Mouse (Mus musculus) neural tube, embryonic 12.5 days (tissue): Measurements from ENCODE around the gene Cadm4. TPM values are rescaled to one million over a fixed set of nuclear protein-coding genes. Genes with fewer than 3 reads are reported as not detected.
A peak's percentile ranks its signal among the peaks of the same experiment; 100 is the strongest.

Source experiments
- ATAC-seq: fragments of 200-750 bp; cut with Nextera tagmentation; 2 replicates; pipeline ENCODE4 v1.8.0; 2017; ENCODE audit warnings: low read depth, mild to moderate bottlenecking, moderate TSS enrichment, moderate library complexity; ENCODE audit not compliant: low FRiP score
- H3K27ac ChIP-seq: fragments of 300-500 bp; sonication (generic); 2 replicates; pipeline ENCODE4 v1.5.1; 2016
- H3K27me3 ChIP-seq: fragments of 300-500 bp; sonication (generic); replicated peaks from 2 replicates; pipeline ENCODE4 v1.6.1; 2016; ENCODE audit warnings: mild to moderate bottlenecking
- H3K36me3 ChIP-seq: fragments of 300-500 bp; sonication (generic); 2 replicates; pipeline ENCODE4 v1.6.1; 2016; ENCODE audit warnings: mild to moderate bottlenecking
- H3K4me1 ChIP-seq: fragments of 300-500 bp; sonication (generic); 2 replicates; pipeline ENCODE4 v1.6.1; 2016
- H3K4me2 ChIP-seq: fragments of 300-500 bp; sonication (generic); replicated peaks from 2 replicates; pipeline ENCODE4 v1.6.1; 2016; ENCODE audit warnings: mild to moderate bottlenecking
- H3K4me3 ChIP-seq: fragments of 300-500 bp; sonication (generic); 2 replicates; pipeline ENCODE4 v1.5.1; 2016
- H3K9ac ChIP-seq: fragments of 300-500 bp; sonication (generic); 2 replicates; pipeline ENCODE4 v1.6.1; 2016; ENCODE audit warnings: mild to moderate bottlenecking
- H3K9me3 ChIP-seq: fragments of 300-500 bp; sonication (generic); 2 replicates; pipeline ENCODE4 v1.6.1; 2016; ENCODE audit warnings: mild to moderate bottlenecking
- WGBS: fragments of 180-500 bp; shearing (Covaris S2); methylation state at CpG from one replicate; pipeline ENCODE4 v1.1.7; 2016; 5-methylcytosine and 5-hydroxymethylcytosine counted together
- polyA plus RNA-seq: library from polyadenylated mRNA; unstranded; fragments of >200 nt; fragmentation: Nextera tagmentation; extraction: Ambion mirVana; gene quantifications from 2 replicates; pipeline ENCODE4 v1.2.1, GENCODE M21; 2016

The Cadm4 gene
- 42.8 and 60.0 TPM in 2 replicates for polyA plus RNA-seq

DNA sequence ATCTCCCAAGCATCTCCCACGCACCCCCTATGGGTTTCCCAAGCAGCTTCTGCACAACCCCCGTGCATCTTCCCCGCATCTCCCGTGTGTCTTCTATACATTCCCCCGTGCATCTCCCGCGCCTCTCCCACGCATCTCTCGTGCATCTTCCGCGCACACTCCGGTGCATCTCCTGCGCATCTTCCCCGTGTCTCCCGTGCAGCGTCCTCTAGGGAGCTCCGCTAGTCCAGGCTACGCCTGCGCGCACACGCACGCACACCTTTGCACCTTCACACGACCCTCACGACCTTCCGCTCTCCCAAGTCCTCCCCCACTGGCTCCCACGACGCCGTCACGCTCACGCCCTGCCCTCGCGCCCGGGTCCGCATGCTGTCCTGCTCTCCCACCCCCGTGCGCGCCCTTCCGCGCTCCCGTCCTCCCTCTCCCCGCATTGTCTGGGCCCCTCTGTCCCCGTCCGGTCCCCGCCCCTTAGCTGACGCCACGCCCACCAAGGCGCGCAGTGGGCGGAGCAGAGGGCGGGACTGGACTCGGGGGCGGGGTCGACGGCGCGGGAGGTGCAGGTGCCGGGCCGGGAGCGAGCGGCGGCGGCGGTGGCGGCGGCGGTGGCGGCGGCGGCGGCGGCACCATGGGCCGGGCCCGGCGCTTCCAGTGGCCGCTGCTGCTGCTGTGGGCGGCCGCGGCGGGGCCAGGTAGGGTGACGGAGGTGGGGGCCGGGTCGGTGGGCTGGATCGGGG is at the start of gene Cadm4:
Gene Cadm4, plus strand, starts transcription at position 550 of the 734 bp plus-strand sequence.
- Histone ChIP-seq H3K4me2 (peak within 1 kb of the TSS; percentile 91), H3K36me3 (no peaks in the 10 kb centered on the region), H3K9ac (peak within 1 kb of the TSS; percentile 96), H3K9me3 (no peaks in the 10 kb centered on the region), H3K4me1 (peaks cover 51% of the 10 kb centered on the region), H3K27ac (peak within 1 kb of the TSS; percentile 53; the same call in 1 of the 2 replicates), H3K4me3 (peak within 1 kb of the TSS; percentile 83), H3K27me3 (no peaks in the 10 kb centered on the region)
- 1% methylated on average over 80 of the region's 83 CpGs for WGBS
- peak; percentile 88 for ATAC-seq

GRCm38 (mm10) chr7:24435305-24435704 is 46.5 kb upstream of the Cadm4 start:
- Histone ChIP-seq H3K4me3 (no peak overlapping the region), H3K9me3 (peaks cover 12% of the 10 kb centered on the region; the same call in 1 of the 2 replicates), H3K27me3 (no peaks in the 10 kb centered on the region; the same call in 1 of the 2 replicates), H3K4me2 (no peak overlapping the region), H3K36me3 (no peaks in the 10 kb centered on the region), H3K9ac (no peak overlapping the region), H3K27ac (no peak overlapping the region), H3K4me1 (no peaks in the 10 kb centered on the region)
- ATAC-seq, result no peak
- WGBS, result 73% methylated on average over 5 of the region's 5 CpGs

DNA sequence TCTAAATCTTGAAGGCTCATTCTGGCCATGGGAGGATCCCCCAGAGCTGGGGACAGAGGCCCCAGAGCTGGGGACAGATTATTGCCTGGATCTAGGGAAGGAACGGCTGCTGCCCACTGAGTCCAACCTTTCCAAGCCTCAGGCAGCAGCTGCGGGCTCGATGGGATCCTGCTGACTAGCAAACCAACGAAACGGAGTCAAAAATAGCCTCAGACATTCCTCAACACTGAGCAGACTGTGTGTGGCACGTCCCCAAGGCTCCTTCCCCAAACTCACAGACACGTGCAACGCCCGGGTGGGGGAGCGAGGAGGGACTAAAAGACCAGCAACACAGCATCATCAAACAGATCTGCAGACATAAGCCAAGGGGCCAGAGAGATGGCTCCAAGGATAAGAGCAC is 43.8 kb upstream of the Cadm4 start:
- H3K4me1 ChIP-seq, result no peaks in the 10 kb centered on the region
- 82% methylated on average over 10 of the region's 10 CpGs for WGBS
- H3K9me3 ChIP-seq, result 0 out of 2 replicates have a peak, but pooled peaks cover 4% of the 10 kb centered on the region
- no peaks in the 10 kb centered on the region for H3K27me3 ChIP-seq
- no peak for ATAC-seq
- no peak overlapping the region for H3K9ac ChIP-seq
- H3K4me3 ChIP-seq, result no peak overlapping the region
- H3K27ac ChIP-seq, result no peak overlapping the region
- H3K36me3 ChIP-seq, result no peaks in the 10 kb centered on the region
- H3K4me2 ChIP-seq, result no peak overlapping the region

- Histone ChIP-seq H3K27me3 (no peaks in the 10 kb centered on the region), H3K27ac (no peak overlapping the region), H3K36me3 (no peaks in the 10 kb centered on the region), H3K4me3 (no peak overlapping the region), H3K4me1 (no peaks in the 10 kb centered on the region), H3K9me3 (no peaks in the 10 kb centered on the region), H3K9ac (no peak overlapping the region), H3K4me2 (no peak overlapping the region)
- ATAC-seq, result no peak
- WGBS, result 81% methylated on average over 6 of the region's 6 CpGs
These were observed 42.6 kb upstream of the Cadm4 start for GRCm38 (mm10) chr7:24439191-24439590.

DNA sequence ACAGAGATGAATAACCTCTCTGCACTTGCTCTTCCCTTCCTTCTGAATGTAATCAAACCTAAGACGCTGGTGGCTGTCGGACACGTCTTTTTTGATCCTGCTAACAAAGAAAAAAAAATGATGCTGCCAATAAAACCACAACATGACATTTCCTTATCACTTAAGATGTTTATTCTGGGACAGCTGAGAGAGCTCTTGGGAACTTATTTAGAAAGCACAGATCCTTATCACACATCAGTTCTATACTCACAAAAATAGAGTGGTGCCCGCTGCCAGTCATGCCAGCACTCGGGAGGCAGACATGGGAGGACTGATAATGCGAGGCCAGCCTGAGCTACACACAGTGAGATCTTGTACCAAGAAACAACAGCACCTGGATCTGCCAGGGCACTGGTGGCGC is 41.9 kb upstream of the Cadm4 start:
- Histone ChIP-seq H3K27me3 (no peaks in the 10 kb centered on the region), H3K4me1 (no peaks in the 10 kb centered on the region), H3K36me3 (no peaks in the 10 kb centered on the region), H3K4me2 (no peak overlapping the region), H3K4me3 (no peak overlapping the region), H3K9me3 (no peaks in the 10 kb centered on the region), H3K27ac (no peak overlapping the region), H3K9ac (no peak overlapping the region)
- no peak for ATAC-seq
- 78% methylated on average over 7 of the region's 7 CpGs for WGBS

DNA sequence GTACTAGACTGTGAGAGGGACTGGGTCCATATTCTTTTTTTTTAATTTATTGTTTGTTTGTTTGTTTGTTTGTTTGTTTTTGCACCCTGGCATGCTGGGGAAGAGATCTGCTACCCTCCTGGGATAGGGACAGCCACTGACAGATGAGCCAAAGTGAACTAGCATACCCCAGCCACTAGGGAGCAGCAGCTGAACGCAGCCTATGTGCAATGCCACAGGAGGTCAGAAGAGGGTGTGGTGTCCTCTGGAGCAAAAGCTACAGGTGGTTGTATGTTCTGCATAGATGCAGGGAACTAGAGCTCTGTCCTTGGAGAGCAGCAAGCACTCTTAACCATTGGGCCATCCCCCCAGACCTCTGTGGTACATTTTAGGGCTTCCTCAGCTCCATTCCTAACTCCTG is 40.0 kb upstream of the Cadm4 start:
- Histone ChIP-seq H3K36me3 (no peaks in the 10 kb centered on the region), H3K4me1 (no peaks in the 10 kb centered on the region), H3K4me2 (no peak overlapping the region), H3K27ac (no peak overlapping the region), H3K9me3 (peaks cover 3% of the 10 kb centered on the region; the same call in 1 of the 2 replicates), H3K9ac (no peak overlapping the region), H3K27me3 (no peaks in the 10 kb centered on the region), H3K4me3 (no peak overlapping the region)
- WGBS, result 13% methylated on average over 1 of the region's 1 CpGs
- ATAC-seq, result no peak

GRCm38 (mm10) chr7:24442313-24442712 is 39.5 kb upstream of the Cadm4 start:
- Histone ChIP-seq H3K9me3 (peaks cover 3% of the 10 kb centered on the region; the same call in 1 of the 2 replicates), H3K36me3 (no peaks in the 10 kb centered on the region), H3K4me3 (no peak overlapping the region), H3K27me3 (no peaks in the 10 kb centered on the region), H3K4me1 (no peaks in the 10 kb centered on the region), H3K27ac (no peak overlapping the region), H3K9ac (no peak overlapping the region), H3K4me2 (no peak overlapping the region)
- WGBS, result 83% methylated on average over 8 of the region's 8 CpGs
- no peak for ATAC-seq

- no peak overlapping the region for H3K27ac ChIP-seq
- no peak overlapping the region for H3K4me2 ChIP-seq
- no peak overlapping the region for H3K4me3 ChIP-seq
- no peak overlapping the region for H3K9ac ChIP-seq
- ATAC-seq, result no peak
- peaks cover 3% of the 10 kb centered on the region; the same call in 1 of the 2 replicates for H3K9me3 ChIP-seq
- no peaks in the 10 kb centered on the region for H3K27me3 ChIP-seq
- no peaks in the 10 kb centered on the region for H3K4me1 ChIP-seq
- WGBS, result 91% methylated on average over 9 of the region's 9 CpGs
- no peaks in the 10 kb centered on the region for H3K36me3 ChIP-seq
These were observed 36.4 kb upstream of the Cadm4 start for GRCm38 (mm10) chr7:24445266-24445926.

- Histone ChIP-seq H3K4me1 (no peaks in the 10 kb centered on the region), H3K4me3 (no peak overlapping the region), H3K4me2 (no peak overlapping the region), H3K27ac (no peak overlapping the region), H3K36me3 (no peaks in the 10 kb centered on the region), H3K9me3 (peaks cover 3% of the 10 kb centered on the region; the same call in 1 of the 2 replicates), H3K9ac (no peak overlapping the region), H3K27me3 (no peaks in the 10 kb centered on the region)
- no peak for ATAC-seq
- 74% methylated on average over 7 of the region's 7 CpGs for WGBS
These were observed 35.0 kb upstream of the Cadm4 start for GRCm38 (mm10) chr7:24446697-24447340.

DNA sequence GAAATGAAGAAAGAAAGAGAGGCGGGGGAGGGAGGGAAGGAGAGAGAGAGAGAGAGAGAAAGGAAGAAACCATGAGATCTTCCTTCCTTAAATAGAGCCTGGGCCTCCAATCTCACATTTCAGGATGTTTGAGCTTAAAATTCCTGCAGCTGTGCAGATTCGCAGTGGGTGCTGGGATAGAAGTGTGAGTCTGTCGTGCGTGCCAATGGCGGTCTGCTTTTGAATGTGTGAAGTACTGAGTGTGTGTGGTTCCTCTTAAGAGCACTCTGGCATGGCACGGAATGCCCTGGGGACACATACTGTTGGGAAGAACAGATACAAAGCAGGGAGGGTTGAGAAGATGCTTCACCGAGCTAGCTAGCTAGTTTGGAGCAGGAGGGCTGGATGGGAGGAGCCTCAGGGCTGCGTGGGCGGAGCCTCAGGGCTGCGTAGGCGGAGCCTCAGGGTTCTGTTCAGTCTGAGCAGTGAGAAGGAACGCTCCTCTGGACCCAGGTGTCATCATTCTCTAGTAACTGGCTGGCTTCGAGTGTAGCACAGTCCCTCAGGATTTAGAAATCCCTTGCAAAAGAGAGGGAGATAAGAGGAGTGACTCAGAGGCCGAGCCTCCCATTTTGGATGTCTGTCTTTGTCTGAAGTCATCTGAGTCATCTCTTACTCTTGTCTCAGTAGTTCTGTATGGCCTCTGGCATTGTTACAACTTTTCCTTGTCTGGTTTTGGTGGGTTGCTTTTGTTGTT is 32.9 kb upstream of the Cadm4 start:
- Histone ChIP-seq H3K36me3 (no peaks in the 10 kb centered on the region), H3K27me3 (no peaks in the 10 kb centered on the region), H3K4me3 (no peak overlapping the region), H3K9me3 (peaks cover 3% of the 10 kb centered on the region; the same call in 1 of the 2 replicates), H3K4me1 (no peaks in the 10 kb centered on the region), H3K4me2 (no peak overlapping the region), H3K27ac (no peak overlapping the region), H3K9ac (no peak overlapping the region)
- WGBS, result 66% methylated on average over 14 of the region's 14 CpGs
- no peak for ATAC-seq

DNA sequence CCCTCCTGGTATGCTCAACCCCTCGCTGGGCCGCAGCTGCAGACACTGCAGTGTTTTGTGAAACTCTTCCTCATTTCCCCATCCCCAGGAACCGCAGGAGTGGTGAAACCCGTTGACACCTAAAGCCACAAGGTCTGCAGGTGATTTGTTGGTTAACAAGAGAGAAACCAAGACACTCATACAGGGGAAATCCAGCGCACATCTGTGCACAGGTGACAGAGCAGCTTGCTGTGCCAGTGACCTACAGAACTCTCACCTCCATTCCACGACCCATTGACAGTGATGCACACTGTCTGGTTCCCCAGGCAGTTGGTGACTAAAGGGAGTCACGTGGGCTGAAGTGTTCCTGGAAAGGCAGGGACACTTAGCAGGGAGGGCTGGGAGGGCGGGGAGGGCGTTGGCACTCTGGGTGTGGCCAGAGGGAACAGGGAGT is 31.2 kb upstream of the Cadm4 start:
- no peak overlapping the region for H3K9ac ChIP-seq
- no peaks in the 10 kb centered on the region for H3K27me3 ChIP-seq
- H3K4me1 ChIP-seq, result no peaks in the 10 kb centered on the region
- 65% methylated on average over 9 of the region's 9 CpGs for WGBS
- no peak overlapping the region for H3K4me3 ChIP-seq
- peaks cover 3% of the 10 kb centered on the region; the same call in 1 of the 2 replicates for H3K9me3 ChIP-seq
- no peak for ATAC-seq
- H3K36me3 ChIP-seq, result no peaks in the 10 kb centered on the region
- H3K4me2 ChIP-seq, result no peak overlapping the region
- no peak overlapping the region for H3K27ac ChIP-seq
